Mouse (Mus musculus) C3H10T1/2 (cell line): ENCODE measurements around the gene Tmx4. TPM values are rescaled to one million over a fixed set of nuclear protein-coding genes. Genes with fewer than 3 reads are reported as not detected.

Experiments used
- polyA plus RNA-seq, 2 experiments: library from polyadenylated mRNA; unstranded; fragments of >200 nt; fragmentation: generic; extraction: Trizol; gene quantifications; one replicate each; pipeline ENCODE4 v1.2.1; 2012; ENCODE audit warnings: missing spikeins in 2 of 2

Gene Tmx4
- 1 to 10 TPM in 1 of 2 experiments, under 1 TPM in 1; 0.33 to 4.5 TPM for polyA plus RNA-seq

GRCm38 (mm10) chr2:134643514-134644300 lies at the start of gene Tmx4:
Tmx4 (minus strand) TSS chr2:134644145.

GRCm38 (mm10) chr2:134554221-134554727 lies 89.7 kb downstream of the Tmx4 start, which contains the start of gene Hao1:
Hao1 (minus strand) TSS chr2:134554368.

Other genes with a start within 250 kb of the Tmx4 start
- gene Hao1, start 89.8 kb downstream of the Tmx4 start, polyA plus RNA-seq, result under 1 TPM in 1 of 2 experiments, not detected in 1; 0.05 TPM
- gene Plcb1, start 141.9 kb upstream of the Tmx4 start, polyA plus RNA-seq, result 1 to 10 TPM in 1 of 2 experiments, under 1 TPM in 1; 0.09 to 1.4 TPM